Mouse (Mus musculus) stomach, embryonic 16.5 days (tissue): ENCODE measurements around the gene Sdhd. TPM values are rescaled to one million over a fixed set of nuclear protein-coding genes. Genes with fewer than 3 reads are reported as not detected.
A peak's percentile ranks its signal among the peaks of the same experiment; 100 is the strongest.
"Not testable (repeated sequence)": the region's sequence is repeated elsewhere in the genome, so short reads cannot be mapped to it uniquely, and the experiment has no call there.

Experiments
- ATAC-seq: fragments of 200-750 bp; cut with Nextera tagmentation; 2 replicates; pipeline ENCODE4 v1.8.0; 2017; ENCODE audit warnings: moderate number of reproducible peaks, moderate TSS enrichment; ENCODE audit not compliant: insufficient read depth, low FRiP score
- H3K27ac ChIP-seq: fragments of 300-500 bp; sonication (generic); 2 replicates; pipeline ENCODE4 v1.5.1; 2014; ENCODE audit warnings: low read length
- H3K27me3 ChIP-seq: fragments of 300-500 bp; sonication (generic); 2 replicates; pipeline ENCODE4 v1.6.1; 2014; ENCODE audit warnings: low read length, control low read depth, mixed read lengths; ENCODE audit not compliant: control insufficient read depth, insufficient read depth
- H3K36me3 ChIP-seq: fragments of 300-500 bp; sonication (generic); 2 replicates; pipeline ENCODE4 v1.6.1; 2014; ENCODE audit warnings: low read length; ENCODE audit not compliant: control insufficient read depth, insufficient read depth
- H3K4me1 ChIP-seq: fragments of 300-500 bp; sonication (generic); 2 replicates; pipeline ENCODE4 v1.6.1; 2014; ENCODE audit warnings: low read length, control low read depth, mixed read lengths; ENCODE audit not compliant: control insufficient read depth, insufficient read depth
- H3K4me2 ChIP-seq: fragments of 300-500 bp; sonication (generic); 2 replicates; pipeline ENCODE4 v1.6.1; 2014; ENCODE audit warnings: low read depth, low read length, mixed read lengths
- H3K4me3 ChIP-seq: fragments of 300-500 bp; sonication (generic); replicated peaks from 2 replicates; pipeline ENCODE4 v1.5.1; 2014; ENCODE audit warnings: mild to moderate bottlenecking, low read length
- H3K9ac ChIP-seq: fragments of 300-500 bp; sonication (generic); 2 replicates; pipeline ENCODE4 v1.6.1; 2014; ENCODE audit warnings: low read length
- H3K9me3 ChIP-seq: fragments of 300-500 bp; sonication (generic); replicated peaks from 2 replicates; pipeline ENCODE4 v1.6.1; 2016; ENCODE audit warnings: low read length, control low read depth; ENCODE audit not compliant: control insufficient read depth
- WGBS: fragments of 180-500 bp; shearing (Covaris S2); extraction: QIAGEN DNeasy Blood & Tissue Kit; methylation state at CpG from one replicate; pipeline ENCODE4 v1.1.7; 2014; 5-methylcytosine and 5-hydroxymethylcytosine counted together
- polyA plus RNA-seq: library from polyadenylated mRNA; unstranded; fragments of >200 nt; fragmentation: Nextera tagmentation; extraction: Ambion mirVana; gene quantifications from 2 replicates; pipeline ENCODE4 v1.2.1, GENCODE M21; 2015

The Sdhd gene
- polyA plus RNA-seq: 380 and 381 TPM in 2 replicates

- Histone ChIP-seq H3K4me1 (peaks cover 15% of the 10 kb centered on the region), H3K4me2 (peak within 1 kb of the TSS; percentile 94), H3K27me3 (no peaks in the 10 kb centered on the region), H3K9me3 (no peaks in the 10 kb centered on the region), H3K4me3 (peak within 1 kb of the TSS; percentile 82), H3K27ac (peak within 1 kb of the TSS; percentile 81), H3K36me3 (0 out of 2 replicates have a peak, but pooled peaks cover 4% of the 10 kb centered on the region), H3K9ac (peak within 1 kb of the TSS; percentile 92)
- peak; percentile 97 for ATAC-seq
- under 1% methylated on average over 48 of the region's 48 CpGs for WGBS
These were observed at the start of gene Sdhd, which contains the start of gene Timm8b for GRCm38 (mm10) chr9:50603189-50603997. TSS of gene Sdhd (minus strand) at chr9:50603812. TSS of gene Timm8b (plus strand) at chr9:50603910.

- peaks cover 14% of the 10 kb centered on the region for H3K36me3 ChIP-seq
- no peak overlapping the region for H3K4me2 ChIP-seq
- no peaks in the 10 kb centered on the region for H3K4me1 ChIP-seq
- no peak overlapping the region for H3K9ac ChIP-seq
- no peak overlapping the region for H3K27ac ChIP-seq
- ATAC-seq: no peak
- 93% methylated on average over 10 of the region's 10 CpGs for WGBS
- H3K27me3 ChIP-seq: no peaks in the 10 kb centered on the region
- no peak overlapping the region for H3K4me3 ChIP-seq
- no peaks in the 10 kb centered on the region for H3K9me3 ChIP-seq
These were observed 46.9 kb upstream of the Sdhd start for GRCm38 (mm10) chr9:50650503-50650902.

GRCm38 (mm10) chr9:50646826-50647370 lies 43.3 kb upstream of the Sdhd start:
- Histone ChIP-seq H3K27me3 (no peaks in the 10 kb centered on the region), H3K27ac (no peak overlapping the region), H3K4me2 (no peak overlapping the region), H3K4me3 (no peak overlapping the region), H3K36me3 (peaks cover 19% of the 10 kb centered on the region), H3K4me1 (no peaks in the 10 kb centered on the region), H3K9me3 (no peaks in the 10 kb centered on the region), H3K9ac (no peak overlapping the region)
- no peak for ATAC-seq
- WGBS: 76% methylated on average over 10 of the region's 10 CpGs

GRCm38 (mm10) chr9:50634270-50634669 lies 30.7 kb upstream of the Sdhd start:
- Histone ChIP-seq H3K36me3 (peaks cover 5% of the 10 kb centered on the region; the same call in 1 of the 2 replicates), H3K27ac (no peak overlapping the region), H3K27me3 (no peaks in the 10 kb centered on the region), H3K9ac (no peak overlapping the region), H3K4me1 (no peaks in the 10 kb centered on the region), H3K9me3 (no peaks in the 10 kb centered on the region), H3K4me3 (no peak overlapping the region), H3K4me2 (no peak overlapping the region)
- WGBS: 94% methylated on average over 11 of the region's 11 CpGs
- no peak for ATAC-seq

GRCm38 (mm10) chr9:50633059-50633458 lies 29.4 kb upstream of the Sdhd start:
- H3K4me1 ChIP-seq: no peaks in the 10 kb centered on the region
- H3K27ac ChIP-seq: no peak overlapping the region
- ATAC-seq: no peak
- H3K4me2 ChIP-seq: no peak overlapping the region
- H3K27me3 ChIP-seq: no peaks in the 10 kb centered on the region
- no peak overlapping the region for H3K9ac ChIP-seq
- H3K4me3 ChIP-seq: no peak overlapping the region
- 68% methylated on average over 2 of the region's 2 CpGs for WGBS
- peaks cover 5% of the 10 kb centered on the region; the same call in 1 of the 2 replicates for H3K36me3 ChIP-seq
- no peaks in the 10 kb centered on the region for H3K9me3 ChIP-seq

- WGBS: 80% methylated on average over 6 of the region's 6 CpGs
These were observed 28.5 kb upstream of the Sdhd start for GRCm38 (mm10) chr9:50632016-50632688.

GRCm38 (mm10) chr9:50630903-50631302 lies 27.3 kb upstream of the Sdhd start:
- H3K27ac ChIP-seq, H3K9ac ChIP-seq, H3K4me3 ChIP-seq, H3K27me3 ChIP-seq, H3K4me2 ChIP-seq, H3K9me3 ChIP-seq, H3K36me3 ChIP-seq, H3K4me1 ChIP-seq, ATAC-seq: not testable (repeated sequence)
- WGBS: 88% methylated on average over 6 of the region's 8 CpGs

More at GRCm38 (mm10) chr9:50632016-50632688, 28.5 kb upstream of the Sdhd start:
- no peak overlapping the region for H3K4me2 ChIP-seq
- H3K9me3 ChIP-seq: no peaks in the 10 kb centered on the region
- H3K4me3 ChIP-seq: no peak overlapping the region
- no peak overlapping the region for H3K27ac ChIP-seq
- ATAC-seq: no peak
- H3K27me3 ChIP-seq: no peaks in the 10 kb centered on the region
- H3K9ac ChIP-seq: no peak overlapping the region
- no peaks in the 10 kb centered on the region for H3K4me1 ChIP-seq
- H3K36me3 ChIP-seq: peaks cover 5% of the 10 kb centered on the region; the same call in 1 of the 2 replicates

GRCm38 (mm10) chr9:50617794-50618330 lies 14.2 kb upstream of the Sdhd start:
- Histone ChIP-seq H3K36me3 (peaks cover 13% of the 10 kb centered on the region; the same call in 1 of the 2 replicates), H3K9ac (no peak overlapping the region), H3K9me3 (no peaks in the 10 kb centered on the region), H3K4me2 (peak overlapping the region; percentile 70), H3K27me3 (no peaks in the 10 kb centered on the region), H3K27ac (no peak overlapping the region), H3K4me3 (peak overlapping the region; percentile 67), H3K4me1 (peaks cover 5% of the 10 kb centered on the region)
- 63% methylated on average over 9 of the region's 9 CpGs for WGBS
- no peak for ATAC-seq
